Mouse (Mus musculus) ES-Bruce4 (cell line): ENCODE measurements at regions not wholly inside any gene's neighbourhood (a gene's known extent, or its start where the extent isn't known, plus 50 kb on each side); places are given as distances from the start of the nearest gene placed in this dataset.

Experiments used
- CTCF ChIP-seq: IDR thresholded peaks from one replicate; pipeline ENCODE4 v1.8.1; 2011; ENCODE audit warnings: low read depth, low read length
- EP300 ChIP-seq: IDR thresholded peaks from 2 replicates; pipeline ENCODE4 v1.6.1; 2011; ENCODE audit warnings: low read depth, low read length; ENCODE audit not compliant: insufficient read depth
- POLR2A ChIP-seq: IDR thresholded peaks from one replicate; pipeline ENCODE4 v1.8.1; 2011; ENCODE audit warnings: low read length; ENCODE audit not compliant: insufficient read depth

GRCm38 (mm10) chr15:36333857-36334256, 673.7 kb downstream of the Zfp706 start:
- TF ChIP-seq CTCF: no peak
- TF ChIP-seq POLR2A: no peak
- TF ChIP-seq EP300: no peak
